Mouse (Mus musculus): ENCODE data around the gene Tmem207. TPM values are rescaled to one million over a fixed set of nuclear protein-coding genes. Genes with fewer than 3 reads are reported as not detected.

Tmem207 gene
- total RNA-seq, 4 experiments from 2014 or later, result not detected

GRCm38 (mm10) chr16:26456182-26456581 lies 70.4 kb downstream of the Tmem207 start:
- no peak for DNase-seq (ENCODE audit: low spot score)

DNA sequence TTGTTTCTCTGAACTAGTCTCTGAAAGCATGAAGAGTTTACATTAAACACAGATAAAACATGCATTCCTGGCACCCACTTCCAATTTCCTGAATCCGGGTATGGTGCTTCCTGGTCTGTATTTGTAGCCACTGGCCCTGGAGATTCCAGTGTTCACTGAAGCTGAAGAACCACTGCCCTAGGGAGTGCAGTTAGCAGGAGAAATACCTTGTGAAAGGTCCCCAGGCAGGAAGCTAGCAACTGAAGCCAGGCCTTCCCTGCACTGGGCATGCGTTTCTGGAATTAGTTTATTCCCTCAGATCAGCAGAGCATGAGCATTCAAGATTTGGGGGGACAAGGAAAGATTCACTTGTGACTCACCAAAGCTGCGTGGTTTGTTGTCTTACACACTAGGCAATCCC lies 72.4 kb downstream of the Tmem207 start:
- no peak for DNase-seq (ENCODE audit: low spot score)

Other genes with a start within 250 kb of the Tmem207 start
- gene Cldn1, start 154.9 kb downstream of the Tmem207 start, total RNA-seq (2022), result under 1 TPM; 0.19 to 0.56 (median 0.29) TPM
- gene Cldn16, start 63.6 kb downstream of the Tmem207 start, total RNA-seq (2022), result not detected
- 1 to 10 TPM; 2.4 to 4.3 (median 3.3) TPM for gene Il1rap, start 54.9 kb upstream of the Tmem207 start, total RNA-seq (2022)

All from heart, adult 8-10 months (tissue).